Mouse (Mus musculus): ENCODE results near the gene Gm16223. TPM values are rescaled to one million over a fixed set of nuclear protein-coding genes. Genes with fewer than 3 reads are reported as not detected.

Gm16223 gene
- not detected in 2 replicates for polyA plus RNA-seq (2012; rRNA removed)

GRCm38 (mm10) chr5:42067476-42068187, at the start of gene Gm16223:
Gm16223 (plus strand) TSS chr5:42067960.
- peak in 1 of 2 experiments; percentile 9 for DNase-seq (ENCODE audit: extremely low spot score in 1 of 2, low spot score in 1 of 2)

- DNase-seq (ENCODE audit: extremely low spot score in 1 of 2, low spot score in 1 of 2), result peak in 1 of 2 experiments; percentile 19
Observed at GRCm38 (mm10) chr5:42022029-42022428, 45.7 kb upstream of the Gm16223 start.

GRCm38 (mm10) chr5:42023521-42023920, 44.2 kb upstream of the Gm16223 start:
- no peak for DNase-seq (ENCODE audit: extremely low spot score in 1 of 2, low spot score in 1 of 2)

- DNase-seq (ENCODE audit: extremely low spot score in 1 of 2, low spot score in 1 of 2), result peak in 1 of 2 experiments; percentile 5
Observed at GRCm38 (mm10) chr5:42036388-42037082, 31.2 kb upstream of the Gm16223 start.

GRCm38 (mm10) chr5:42054636-42055035, 13.1 kb upstream of the Gm16223 start:
- DNase-seq (ENCODE audit: extremely low spot score in 1 of 2, low spot score in 1 of 2), result no peak

GRCm38 (mm10) chr5:42055151-42055550, 12.6 kb upstream of the Gm16223 start:
- DNase-seq (ENCODE audit: extremely low spot score in 1 of 2, low spot score in 1 of 2), result no peak

GRCm38 (mm10) chr5:42065090-42065489, 2.7 kb upstream of the Gm16223 start:
- peak in 1 of 2 experiments; percentile 25 for DNase-seq (ENCODE audit: extremely low spot score in 1 of 2, low spot score in 1 of 2)

GRCm38 (mm10) chr5:42067075-42067474, 685 bp upstream of the Gm16223 start:
- DNase-seq (ENCODE audit: extremely low spot score in 1 of 2, low spot score in 1 of 2), result no peak

GRCm38 (mm10) chr5:42068188-42068579, 424 bp downstream of the Gm16223 start:
- DNase-seq (ENCODE audit: extremely low spot score in 1 of 2, low spot score in 1 of 2), result no peak

GRCm38 (mm10) chr5:42116586-42117346, 49.0 kb downstream of the Gm16223 start:
- no peak for DNase-seq (ENCODE audit: extremely low spot score in 1 of 2, low spot score in 1 of 2)

- no peak for DNase-seq (ENCODE audit: extremely low spot score in 1 of 2, low spot score in 1 of 2)
Observed at GRCm38 (mm10) chr5:42125562-42125961, 57.8 kb downstream of the Gm16223 start.

- no peak for DNase-seq (ENCODE audit: extremely low spot score in 1 of 2, low spot score in 1 of 2)
Observed at GRCm38 (mm10) chr5:42155626-42156025, 87.9 kb downstream of the Gm16223 start.

- DNase-seq (ENCODE audit: extremely low spot score in 1 of 2, low spot score in 1 of 2), result no peak
Observed at GRCm38 (mm10) chr5:42164731-42165130, 97.0 kb downstream of the Gm16223 start.

- no peak for DNase-seq (ENCODE audit: extremely low spot score in 1 of 2, low spot score in 1 of 2)
Observed at GRCm38 (mm10) chr5:42166311-42166710, 98.6 kb downstream of the Gm16223 start.

GRCm38 (mm10) chr5:42168071-42168470, 100.3 kb downstream of the Gm16223 start:
- peak; percentile 50 to 68 for DNase-seq (ENCODE audit: extremely low spot score in 1 of 2, low spot score in 1 of 2)

GRCm38 (mm10) chr5:42168785-42169184, 101.0 kb downstream of the Gm16223 start:
- DNase-seq (ENCODE audit: extremely low spot score in 1 of 2, low spot score in 1 of 2), result no peak

GRCm38 (mm10) chr5:42174109-42174508, 106.3 kb downstream of the Gm16223 start:
- DNase-seq (ENCODE audit: extremely low spot score in 1 of 2, low spot score in 1 of 2), result peak in 1 of 2 experiments; percentile 58

- DNase-seq (ENCODE audit: extremely low spot score in 1 of 2, low spot score in 1 of 2), result peak in 1 of 2 experiments; percentile 20
Observed at GRCm38 (mm10) chr5:42175424-42175823, 107.7 kb downstream of the Gm16223 start.

- no peak for DNase-seq (ENCODE audit: extremely low spot score in 1 of 2, low spot score in 1 of 2)
Observed at GRCm38 (mm10) chr5:42198493-42198892, 130.7 kb downstream of the Gm16223 start.

GRCm38 (mm10) chr5:42207456-42208122, 139.8 kb downstream of the Gm16223 start:
- no peak for DNase-seq (ENCODE audit: extremely low spot score in 1 of 2, low spot score in 1 of 2)

Measured in frontal cortex, adult 2 months (tissue).